Comparison of ENCODE assay signal across 8 mouse cellular contexts in genomic region chr1:156741482-156742411, GRCm38 (mm10). TPM values are rescaled to one million over a fixed set of nuclear protein-coding genes. Genes with fewer than 3 reads are reported as not detected.
A peak's percentile ranks its signal among the peaks of the same experiment; 100 is the strongest.
DNase-seq lines count a peak whose midpoint lies in the region; ATAC-seq lines count a peak whose summit lies in the region.
"Had no signal": no experiment of that assay in that cellular context is flagged by ENCODE, and none has a peak within 500 bp of the region (broad histone marks: within the 10 kb centered on the region; RNA-seq: fewer than 3 reads in every experiment).

No protein-coding gene starts in this region.

- H3K27me3 ChIP-seq in limb, embryonic 10.5 days (ENCODE audit: low read depth, poor library complexity, severe bottlenecking), result no peaks in the 10 kb centered on the region
- 0 out of 2 replicates have a peak, but pooled peaks cover 4% of the 10 kb centered on the region for H3K27me3 ChIP-seq in midbrain, embryonic 12.5 days

- H3K27ac ChIP-seq in limb, embryonic 10.5 days, result 0 out of 2 replicates have a peak overlapping the region, but pooled peaks have one; percentile 38
- no peak overlapping the region for H3K27ac ChIP-seq in midbrain, embryonic 12.5 days (replicated peaks)
- H3K27ac ChIP-seq: macrophage had no signal

- no peak overlapping the region for H3K9ac ChIP-seq in midbrain, embryonic 12.5 days (replicated peaks)

- H3K9me3 ChIP-seq in limb, embryonic 10.5 days (replicated peaks), result no peaks in the 10 kb centered on the region
- no peaks in the 10 kb centered on the region for H3K9me3 ChIP-seq in midbrain, embryonic 12.5 days

- peaks cover 16% of the 10 kb centered on the region for H3K4me1 ChIP-seq in limb, embryonic 10.5 days
- no peaks in the 10 kb centered on the region for H3K4me1 ChIP-seq in midbrain, embryonic 12.5 days

- 70% methylated on average over 11 of the region's 11 CpGs for WGBS in limb, embryonic 10.5 days
- 66% methylated on average over 11 of the region's 11 CpGs for WGBS in midbrain, embryonic 12.5 days

- H3K4me3 ChIP-seq in limb, embryonic 10.5 days, result no peak overlapping the region
- H3K4me3 ChIP-seq in midbrain, embryonic 12.5 days, result no peak overlapping the region

- ATAC-seq in frontal cortex, adult (ENCODE audit: low TSS enrichment), result peak; percentile 85
- peak; percentile 79 for ATAC-seq in inflammation-experienced regulatory T-cells, adult 6 months
- ATAC-seq in midbrain, embryonic 12.5 days (ENCODE audit: low FRiP score, low read depth), result peak; percentile 56; the same call in 1 of the 2 replicates

- H3K36me3 ChIP-seq in limb, embryonic 10.5 days, result no peaks in the 10 kb centered on the region
- H3K36me3 ChIP-seq in midbrain, embryonic 12.5 days, result no peaks in the 10 kb centered on the region

- DNase-seq in ZHBTc4 (ENCODE audit: low read depth, low spot score), result peak; percentile 76
- peak; percentile 50 for DNase-seq in cerebellum, adult 8-10 months
- peak; percentile 77 for DNase-seq in limb, embryonic 10.5 days (ENCODE audit: low spot score)
- peak; percentile 57 for DNase-seq in skeletal muscle tissue, adult 2 months (ENCODE audit: low read depth, low spot score)

- no peak overlapping the region for H3K4me2 ChIP-seq in midbrain, embryonic 12.5 days (replicated peaks)

RNA-seq across cellular contexts. Expression of gene Fam20b, which starts 22.9 kb away (rescaled TPM):
- polyA plus RNA-seq in inflammation-experienced regulatory T-cells, adult 6 months (2017; shearing (Covaris generic)), result 10 to 100 TPM; 11.9 to 16.9 (median 12.2) TPM
- polyA plus RNA-seq in limb, embryonic 10.5 days (2016; fragmentation: Nextera tagmentation; extraction: Ambion mirVana), result 18.3 and 19.9 TPM in 2 replicates
- polyA plus RNA-seq in midbrain, embryonic 12.5 days (2016; fragmentation: Nextera tagmentation; extraction: Ambion mirVana), result 27.9 and 28.5 TPM in 2 replicates
